Mouse (Mus musculus) embryo, embryonic 11 days (tissue): Measurements from ENCODE around the gene Alg2.
A peak's percentile ranks its signal among the peaks of the same experiment; 100 is the strongest.

Experiments
- DNase-seq: peaks from one replicate; pipeline ENCODE4 v3.0.0-alpha.2; 2015

Alg2 gene

GRCm38 (mm10) chr4:47449586-47450522, 24.3 kb downstream of the Alg2 start:
- no peak for DNase-seq

DNA sequence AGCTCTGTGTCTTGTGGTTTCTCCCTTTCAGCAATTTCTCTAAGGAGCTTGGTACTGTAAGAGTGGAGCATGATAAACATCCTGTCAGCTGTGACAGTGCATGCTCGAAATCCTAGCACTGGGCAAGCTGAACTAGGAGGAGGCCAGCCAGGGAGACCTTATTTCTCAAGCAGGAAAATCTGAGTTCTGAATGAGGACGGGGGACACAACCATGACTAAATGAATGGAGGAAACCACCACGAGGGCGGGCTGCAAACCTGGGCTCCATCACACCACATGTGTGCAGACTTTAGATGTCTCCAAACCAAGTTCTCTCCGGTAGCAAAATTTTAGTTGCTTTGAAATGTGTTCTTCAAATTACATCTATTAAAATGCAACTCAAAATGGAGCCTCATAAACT, 25.0 kb downstream of the Alg2 start:
- no peak for DNase-seq

- no peak for DNase-seq
Observed at GRCm38 (mm10) chr4:47448526-47448925, 25.6 kb downstream of the Alg2 start.

GRCm38 (mm10) chr4:47440951-47441350, 33.2 kb downstream of the Alg2 start:
- no peak for DNase-seq

GRCm38 (mm10) chr4:47438956-47439355, 35.2 kb downstream of the Alg2 start:
- no peak for DNase-seq

- peak; percentile 94 for DNase-seq
Observed at GRCm38 (mm10) chr4:47437365-47438340, 36.5 kb downstream of the Alg2 start.

DNA sequence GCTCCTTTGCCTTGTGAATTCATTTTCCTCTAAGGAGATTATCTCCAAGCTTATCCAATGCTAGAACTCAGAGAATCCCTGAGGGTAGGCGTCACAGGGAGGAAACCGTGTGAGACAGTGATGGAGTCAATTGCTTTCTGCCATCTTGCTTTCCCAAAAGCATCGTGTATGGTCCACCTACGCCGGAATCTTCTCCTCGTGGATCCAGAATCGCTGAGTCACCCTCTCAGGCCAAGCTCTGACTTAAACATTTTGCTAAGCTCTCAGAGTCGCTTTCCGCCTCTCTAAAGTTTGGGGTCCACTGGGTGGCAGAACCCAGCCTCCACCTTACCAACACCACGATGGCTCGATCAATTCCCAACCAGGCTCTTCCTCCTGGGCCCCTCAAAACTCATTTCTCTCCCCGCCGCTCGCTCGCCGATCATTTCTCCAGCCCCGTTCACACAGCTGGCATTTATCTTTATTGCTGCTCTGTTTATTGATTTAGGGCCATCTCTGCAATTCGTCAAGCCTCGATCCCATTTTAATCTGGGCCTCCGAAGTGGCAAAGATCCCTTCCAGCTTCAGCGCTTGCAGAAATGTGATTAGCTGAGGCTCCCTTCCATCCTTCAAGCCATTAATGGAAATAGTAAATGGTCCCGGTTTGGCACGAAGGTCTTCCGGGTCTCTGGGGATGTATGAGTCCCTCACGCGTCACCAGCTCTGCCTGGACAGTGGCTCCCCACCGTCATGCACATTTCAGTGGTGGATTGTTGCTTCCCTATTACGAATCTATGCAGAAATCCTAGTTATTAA, 38.4 kb downstream of the Alg2 start:
- DNase-seq, result no peak

GRCm38 (mm10) chr4:47435131-47435530, 39.0 kb downstream of the Alg2 start:
- no peak for DNase-seq

GRCm38 (mm10) chr4:47432766-47433165, 41.4 kb downstream of the Alg2 start:
- DNase-seq, result no peak

DNA sequence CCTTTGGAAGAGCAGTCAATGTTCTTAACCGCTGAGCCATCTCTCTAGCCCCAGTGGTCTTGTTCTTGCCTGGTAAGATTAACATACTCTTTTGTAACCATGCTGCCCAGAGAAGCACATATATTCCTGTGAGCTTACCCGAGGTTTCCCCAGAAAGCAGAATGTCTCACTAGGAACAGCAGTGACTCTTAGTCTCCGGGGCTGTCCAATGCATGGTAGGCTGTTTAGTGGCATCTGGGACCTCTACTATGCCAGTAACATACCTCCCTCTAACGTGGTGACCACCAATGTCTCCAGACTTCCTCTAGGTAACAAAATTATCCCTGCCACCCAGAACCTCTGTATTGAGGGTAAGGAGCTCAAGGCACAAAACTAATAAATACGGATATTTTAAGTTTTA, 43.1 kb downstream of the Alg2 start:
- no peak for DNase-seq

GRCm38 (mm10) chr4:47430557-47430956, 43.6 kb downstream of the Alg2 start:
- DNase-seq, result no peak

DNA sequence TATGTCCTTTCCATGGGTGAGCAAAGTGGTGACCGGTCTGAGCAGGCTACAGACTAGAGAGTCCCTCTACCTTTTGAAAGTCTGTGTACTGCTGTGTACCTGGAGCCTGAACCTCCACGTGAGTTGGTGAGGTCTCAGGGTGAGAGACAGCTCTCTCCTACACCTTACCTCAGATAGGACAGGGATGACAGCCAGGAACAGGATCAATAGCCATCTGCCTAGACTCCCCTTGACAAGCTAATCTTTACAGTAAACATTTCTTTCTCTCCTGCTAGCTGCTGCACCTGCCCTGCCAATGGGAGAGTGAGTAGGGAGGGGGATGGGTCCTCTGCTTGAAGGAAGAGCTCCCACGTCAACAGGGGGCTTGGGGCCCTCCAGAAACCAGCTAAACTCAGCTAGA, 46.5 kb downstream of the Alg2 start:
- DNase-seq, result no peak

DNA sequence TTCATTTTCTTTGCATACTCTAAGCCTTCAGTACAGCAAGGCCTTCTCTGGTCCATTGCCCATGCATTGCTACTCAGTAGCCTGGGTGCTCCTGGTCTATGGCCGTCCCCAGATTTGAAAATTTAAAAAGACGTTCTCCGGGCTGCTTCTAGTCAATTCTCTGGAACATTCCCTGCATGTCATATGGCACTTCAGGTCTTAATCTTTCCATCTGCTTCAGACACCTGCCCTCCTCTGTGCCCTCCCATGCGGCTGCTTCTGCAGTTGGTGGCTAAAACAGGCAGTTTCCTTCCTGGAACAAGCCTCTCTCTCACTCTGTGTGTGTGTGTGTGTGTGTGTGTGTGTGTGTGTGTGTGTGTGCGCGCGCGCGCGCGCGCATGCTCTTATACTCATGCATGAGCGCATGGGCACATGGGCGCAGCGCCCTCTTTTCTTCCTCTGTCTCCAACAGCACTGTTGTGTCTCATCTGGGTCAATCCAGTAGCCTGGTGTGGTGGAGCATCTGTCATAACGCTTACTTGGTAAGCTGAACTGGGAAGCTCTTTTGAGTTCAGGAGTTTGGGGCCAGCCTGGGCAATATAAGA, 48.8 kb downstream of the Alg2 start:
- DNase-seq, result no peak

- DNase-seq, result peak; percentile 64
Observed at GRCm38 (mm10) chr4:47424376-47424775, 49.8 kb downstream of the Alg2 start.

GRCm38 (mm10) chr4:47422946-47423345, 51.2 kb downstream of the Alg2 start:
- DNase-seq, result no peak

GRCm38 (mm10) chr4:47422194-47422593, 51.9 kb downstream of the Alg2 start:
- DNase-seq, result no peak

DNA sequence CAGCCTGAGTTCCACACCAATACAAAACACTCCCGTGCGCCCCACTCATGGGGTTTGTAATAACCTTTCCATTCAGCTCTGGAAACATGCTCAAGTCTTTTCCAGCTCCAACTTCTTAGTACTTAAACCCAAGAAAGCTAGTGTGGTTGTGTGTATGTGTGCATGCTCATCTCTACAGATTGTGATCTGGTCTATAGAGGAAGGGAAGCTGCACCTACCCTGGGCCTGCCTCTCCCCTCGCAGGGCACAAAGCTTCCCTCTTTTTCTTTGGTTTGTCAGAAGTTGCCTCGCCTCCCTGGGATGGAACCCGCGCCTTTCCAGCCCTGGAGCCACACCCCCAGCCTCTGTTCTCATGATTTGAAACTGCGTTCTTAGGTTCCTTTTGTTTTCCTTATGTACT, 53.9 kb downstream of the Alg2 start:
- no peak for DNase-seq

GRCm38 (mm10) chr4:47419268-47419973, 54.7 kb downstream of the Alg2 start:
- DNase-seq, result peak; percentile 70

DNA sequence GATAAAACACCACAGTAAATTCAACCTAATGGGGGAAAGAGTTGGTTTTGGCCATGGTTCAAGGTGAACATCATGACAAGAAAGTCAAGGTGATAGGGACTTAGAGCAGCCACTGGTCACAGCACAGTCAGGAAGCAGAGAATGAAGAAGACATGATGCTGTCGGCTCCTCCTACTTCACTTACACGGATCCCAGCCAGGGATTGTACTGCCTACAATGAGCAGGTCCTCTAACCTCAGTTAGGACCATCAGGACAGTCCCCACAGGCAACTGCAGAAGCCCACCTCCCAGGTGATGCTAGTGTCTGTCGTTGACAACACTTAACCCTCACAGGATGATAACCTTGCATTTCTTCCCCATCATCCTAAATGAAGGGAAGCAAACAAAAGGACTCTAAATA, 56.3 kb downstream of the Alg2 start:
- DNase-seq, result no peak
